Mouse (Mus musculus) ES-E14 (cell line): ENCODE data around the gene Rnf2.

Experiments used
- MAFK ChIP-seq: IDR thresholded peaks from 2 replicates; pipeline ENCODE4 v1.6.1; 2014; ENCODE audit warnings: mild to moderate bottlenecking, low read depth, low read length, inconsistent platforms; ENCODE audit not compliant: insufficient read depth
- ZC3H11A ChIP-seq: IDR thresholded peaks from 2 replicates; pipeline ENCODE4 v1.6.1; 2012; ENCODE audit warnings: low read depth, mild to moderate bottlenecking, inconsistent platforms, low read length, borderline replicate concordance

- no peak for TF ChIP-seq ZC3H11A
- no peak for TF ChIP-seq MAFK
Observed at GRCm38 (mm10) chr1:151449866-151450265, 50.9 kb downstream of the Rnf2 start.
